In genomic region chr2:74239586-74239985, GRCm38 (mm10) we compare ENCODE assay signal across 19 mouse cellular contexts.
DNase-seq lines count a peak whose midpoint lies in the region; ATAC-seq and TF ChIP-seq lines count a peak whose summit lies in the region.
"Had no signal": no experiment of that assay in that cellular context is flagged by ENCODE, and none has a peak within 500 bp of the region (broad histone marks: within the 10 kb centered on the region; RNA-seq: fewer than 3 reads in every experiment).

No protein-coding gene starts in this region.

- no peak overlapping the region for H3K4me3 ChIP-seq in midbrain, embryonic 12.5 days
- H3K4me3 ChIP-seq in midbrain, embryonic 16.5 days (ENCODE audit: low read depth, low read length), result no peak overlapping the region
- no peak overlapping the region for H3K4me3 ChIP-seq in limb, embryonic 10.5 days
- H3K4me3 ChIP-seq in left cerebral cortex, adult 2 months, result no peak overlapping the region
- H3K4me3 ChIP-seq: embryonic facial prominence, embryonic 15.5 days; forebrain, embryonic 15.5 days; kidney, embryonic 15.5 days had no signal

- no peaks in the 10 kb centered on the region for H3K36me3 ChIP-seq in midbrain, embryonic 12.5 days
- H3K36me3 ChIP-seq in midbrain, embryonic 16.5 days (ENCODE audit: control insufficient read depth, insufficient read depth, low read length), result no peaks in the 10 kb centered on the region
- H3K36me3 ChIP-seq in limb, embryonic 10.5 days, result no peaks in the 10 kb centered on the region
- H3K36me3 ChIP-seq: embryonic facial prominence, embryonic 15.5 days; forebrain, embryonic 15.5 days; kidney, embryonic 15.5 days had no signal

- intact Hi-C loops in left cerebral cortex, adult 2 months (cut with DNase I), result no loop called here

- H3K9ac ChIP-seq in midbrain, embryonic 12.5 days (replicated peaks), result no peak overlapping the region
- no peak overlapping the region for H3K9ac ChIP-seq in midbrain, embryonic 16.5 days (ENCODE audit: low read depth, low read length)
- H3K9ac ChIP-seq: embryonic facial prominence, embryonic 15.5 days; forebrain, embryonic 15.5 days; kidney, embryonic 15.5 days had no signal

- ATAC-seq in midbrain, embryonic 12.5 days (ENCODE audit: low FRiP score, low read depth), result peak; percentile 91
- no peak for ATAC-seq in midbrain, embryonic 16.5 days
- ATAC-seq: forebrain, embryonic 15.5 days; inflammation-experienced regulatory T-cells, adult 6 months; Patski had no signal

- WGBS in midbrain, embryonic 12.5 days, result 37% methylated on average over 10 of the region's 10 CpGs
- WGBS in midbrain, embryonic 16.5 days, result 25% methylated on average over 10 of the region's 10 CpGs
- 29% methylated on average over 10 of the region's 10 CpGs for WGBS in limb, embryonic 10.5 days

- H3K9me3 ChIP-seq in midbrain, embryonic 12.5 days, result no peaks in the 10 kb centered on the region
- no peaks in the 10 kb centered on the region for H3K9me3 ChIP-seq in midbrain, embryonic 16.5 days (replicated peaks; ENCODE audit: control insufficient read depth, low read length, poor library complexity, severe bottlenecking)
- H3K9me3 ChIP-seq in limb, embryonic 10.5 days (replicated peaks), result no peaks in the 10 kb centered on the region
- H3K9me3 ChIP-seq: embryonic facial prominence, embryonic 15.5 days; forebrain, embryonic 15.5 days; kidney, embryonic 15.5 days had no signal

- peaks cover 19% of the 10 kb centered on the region for H3K4me1 ChIP-seq in midbrain, embryonic 12.5 days
- H3K4me1 ChIP-seq in midbrain, embryonic 16.5 days (ENCODE audit: control insufficient read depth, insufficient read depth, low read length), result peaks cover 14% of the 10 kb centered on the region; the same call in 1 of the 2 replicates
- peaks cover 35% of the 10 kb centered on the region for H3K4me1 ChIP-seq in limb, embryonic 10.5 days
- H3K4me1 ChIP-seq: kidney, embryonic 15.5 days had no signal

- H3K27ac ChIP-seq in midbrain, embryonic 12.5 days (replicated peaks), result 0 out of 2 replicates have a peak overlapping the region, but pooled peaks have one; percentile 30
- no peak overlapping the region for H3K27ac ChIP-seq in midbrain, embryonic 16.5 days (ENCODE audit: low read length)
- H3K27ac ChIP-seq in limb, embryonic 10.5 days, result no peak overlapping the region
- H3K27ac ChIP-seq in left cerebral cortex, adult 2 months, result no peak overlapping the region
- H3K27ac ChIP-seq: embryonic facial prominence, embryonic 15.5 days; forebrain, embryonic 15.5 days; kidney, embryonic 15.5 days had no signal

- peak; percentile 3 for DNase-seq in adrenal gland, postnatal 10 days
- DNase-seq in adrenal gland, adult 18-20 months (ENCODE audit: low spot score in 2 of 2), result no peak
- DNase-seq in limb, embryonic 10.5 days (ENCODE audit: low spot score), result peak; percentile 60
- peak; percentile 71 for DNase-seq in retina, postnatal 1 day
- DNase-seq in urinary bladder, postnatal 4 days (ENCODE audit: low spot score in 2 of 2), result no peak
- DNase-seq in left cerebral cortex, adult 2 months (ENCODE audit: extremely low spot score in 1 of 2, low spot score in 2 of 2), result no peak
- DNase-seq: adrenal gland, adult 2 months; cerebellum, adult 9-10 months; gastrocnemius, postnatal 36 days; lung, postnatal 36 days; right cerebral cortex, postnatal 4 days; thymus, adult 2 months had no signal

- no peak overlapping the region for H3K4me2 ChIP-seq in midbrain, embryonic 12.5 days (replicated peaks)
- no peak overlapping the region for H3K4me2 ChIP-seq in midbrain, embryonic 16.5 days (ENCODE audit: low read length)
- H3K4me2 ChIP-seq: embryonic facial prominence, embryonic 15.5 days; forebrain, embryonic 15.5 days; kidney, embryonic 15.5 days had no signal

- no peak for TF ChIP-seq CTCF in left cerebral cortex, adult 2 months (IDR thresholded peaks at IDR 0.05)

- H3K27me3 ChIP-seq in midbrain, embryonic 12.5 days, result peaks cover 23% of the 10 kb centered on the region
- H3K27me3 ChIP-seq in midbrain, embryonic 16.5 days (ENCODE audit: control insufficient read depth, insufficient read depth, low read depth, low read length), result no peaks in the 10 kb centered on the region
- H3K27me3 ChIP-seq in limb, embryonic 10.5 days (ENCODE audit: low read depth, poor library complexity, severe bottlenecking), result peaks cover 15% of the 10 kb centered on the region; the same call in 1 of the 2 replicates
- H3K27me3 ChIP-seq: embryonic facial prominence, embryonic 15.5 days; forebrain, embryonic 15.5 days; kidney, embryonic 15.5 days had no signal

Comparison
In these comparisons a context has a peak if more than half of its experiments do, and no peak if none do; other contexts are left out.
1. DNase-seq: peak in adrenal gland, postnatal 10 days (single experiment), limb, embryonic 10.5 days (single experiment) and retina, postnatal 1 day (single experiment); none in adrenal gland, adult 18-20 months (0 of 2), urinary bladder, postnatal 4 days (0 of 2) and left cerebral cortex, adult 2 months (0 of 2).